In genomic region chr15:77694687-77695295, GRCm38 (mm10) we compare ENCODE assay signal across 10 mouse cellular contexts. TPM values are rescaled to one million over a fixed set of nuclear protein-coding genes. Genes with fewer than 3 reads are reported as not detected.
DNase-seq lines count a peak whose midpoint lies in the region; ATAC-seq and TF ChIP-seq lines count a peak whose summit lies in the region.
"Not testable (repeated sequence)": the region's sequence is repeated elsewhere in the genome, so short reads cannot be mapped to it uniquely, and the experiment has no call there.
"Had no signal": no experiment of that assay in that cellular context is flagged by ENCODE, and none has a peak within 500 bp of the region (broad histone marks: within the 10 kb centered on the region; RNA-seq: fewer than 3 reads in every experiment).

No protein-coding gene starts in this region.

- not testable (repeated sequence) for H3K27me3 ChIP-seq in heart, postnatal 0 days (ENCODE audit: control insufficient read depth, insufficient read depth, low read length); small intestine, adult 2 months (ENCODE audit: control insufficient read depth, insufficient read depth, low read length)

- H3K9ac ChIP-seq in heart, postnatal 0 days (replicated peaks; ENCODE audit: low read depth, low read length) = not testable (repeated sequence)

- not testable (repeated sequence) for H3K4me2 ChIP-seq in heart, postnatal 0 days (ENCODE audit: low read depth, low read length)

- not testable (repeated sequence) for TF ChIP-seq POLR2A in cortical plate, adult 2 months (IDR thresholded peaks at IDR 0.05; ENCODE audit: extremely low read depth, insufficient read depth, low read length); small intestine, adult 2 months (IDR thresholded peaks at IDR 0.05; ENCODE audit: low read depth, low read length)

- not testable (repeated sequence) for H3K4me3 ChIP-seq in cortical plate, adult 2 months (ENCODE audit: insufficient read depth, low read length); heart, postnatal 0 days (ENCODE audit: low read depth, low read length); small intestine, adult 2 months (ENCODE audit: low read depth, low read length)

- ATAC-seq in heart, postnatal 0 days (ENCODE audit: insufficient read depth, low read depth) = not testable (repeated sequence)

- not testable (repeated sequence) for H3K27ac ChIP-seq in cortical plate, adult 2 months (ENCODE audit: insufficient read depth, low read length); heart, postnatal 0 days (ENCODE audit: low read depth); small intestine, adult 2 months (ENCODE audit: insufficient read depth, low read depth, low read length)

- WGBS in heart, postnatal 0 days = 21% methylated on average over 11 of the region's 15 CpGs
- WGBS in small intestine, adult 2 months = 22% methylated on average over 12 of the region's 15 CpGs

- peak; percentile 56 to 61 for DNase-seq in CD8-positive naive resting alpha-beta T cell, adult 2 months (ENCODE audit: low read depth in 2 of 2, low spot score in 2 of 2)
- DNase-seq in adrenal gland, adult 2 months = peak; percentile 36
- not testable (repeated sequence) for DNase-seq in heart, postnatal 0 days (ENCODE audit: low spot score)
- DNase-seq in kidney, postnatal 25 days = peak; percentile 22 to 37
- DNase-seq in lung, postnatal 10 days = peak; percentile 21
- DNase-seq in urinary bladder, adult 2 months (ENCODE audit: low spot score) = peak; percentile 21

- not testable (repeated sequence) for H3K36me3 ChIP-seq in heart, postnatal 0 days (replicated peaks; ENCODE audit: control insufficient read depth, insufficient read depth, low read length); small intestine, adult 2 months (ENCODE audit: control insufficient read depth, insufficient read depth, low read length)

- H3K9me3 ChIP-seq in heart, postnatal 0 days (replicated peaks; ENCODE audit: control insufficient read depth, low read length) = not testable (repeated sequence)

- not testable (repeated sequence) for TF ChIP-seq EP300 in heart, postnatal 0 days (IDR thresholded peaks at IDR 0.05; ENCODE audit: low read depth)

- peak; percentile 39 for TF ChIP-seq CTCF in cortical plate, adult 2 months (IDR thresholded peaks at IDR 0.05; ENCODE audit: extremely low read depth, insufficient read depth, low read length)
- TF ChIP-seq CTCF in heart, postnatal 0 days (IDR thresholded peaks at IDR 0.05; ENCODE audit: low read depth) = peak; percentile 68
- TF ChIP-seq CTCF in small intestine, adult 2 months (IDR thresholded peaks at IDR 0.05; ENCODE audit: extremely low read depth, insufficient read length, insufficient replicate concordance, low read depth, low read length) = peak; percentile 57; the same call in 1 of the 2 replicates

- not testable (repeated sequence) for H3K4me1 ChIP-seq in cortical plate, adult 2 months (ENCODE audit: control insufficient read depth, insufficient read depth, low read length); heart, postnatal 0 days (ENCODE audit: control insufficient read depth, insufficient read depth); small intestine, adult 2 months (ENCODE audit: control insufficient read depth, insufficient read depth, insufficient read length, low read length)

RNA-seq across cellular contexts. Expression of gene Apol7e, which starts 3.9 kb away (rescaled TPM):
- total RNA-seq in adrenal gland, adult 2 months (2021) = under 1 TPM in 1 of 2 experiments, not detected in 1; 0.52 TPM
- 0.12 TPM in 1 of 2 replicates, not detected in the other for polyA plus RNA-seq in adrenal gland, adult 2 months (2012; rRNA removed)
- polyA plus RNA-seq in cortical plate, adult 2 months (2012; rRNA removed) = 0.17 TPM in 2 replicates
- total RNA-seq in heart, postnatal 0 days (2014; rRNA removed; ENCODE audit: low replicate concordance) = not detected in 2 replicates
- not detected in 2 replicates for polyA plus RNA-seq in heart, postnatal 0 days (2015; fragmentation: Nextera tagmentation; extraction: Ambion mirVana)
- polyA plus RNA-seq in small intestine, adult 2 months (2012; rRNA removed) = 1.9 and 3.6 TPM in 2 replicates
- polyA plus RNA-seq in urinary bladder, adult 2 months (2012; rRNA removed) = 0.41 and 0.66 TPM in 2 replicates

RNA-seq across cellular contexts. Expression of gene Apol9b, which starts 34.0 kb away (rescaled TPM):
- total RNA-seq in adrenal gland, adult 2 months (2021) = 1 to 10 TPM in 1 of 2 experiments, under 1 TPM in 1; 0.58 to 1.5 TPM
- 1.5 and 3.2 TPM in 2 replicates for polyA plus RNA-seq in adrenal gland, adult 2 months (2012; rRNA removed)
- polyA plus RNA-seq in cortical plate, adult 2 months (2012; rRNA removed) = 0.62 and 0.69 TPM in 2 replicates
- total RNA-seq in heart, postnatal 0 days (2014; rRNA removed; ENCODE audit: low replicate concordance) = 0.23 and 0.81 TPM in 2 replicates
- polyA plus RNA-seq in heart, postnatal 0 days (2015; fragmentation: Nextera tagmentation; extraction: Ambion mirVana) = 0.14 and 0.30 TPM in 2 replicates
- 5.7 and 102 TPM in 2 replicates for polyA plus RNA-seq in small intestine, adult 2 months (2012; rRNA removed)
- 4.6 and 5.5 TPM in 2 replicates for polyA plus RNA-seq in urinary bladder, adult 2 months (2012; rRNA removed)
- total RNA-seq: granulocyte monocyte progenitor cell, adult 5-6 weeks had no signal

RNA-seq across cellular contexts. Expression of gene Apol11b, which starts 51.7 kb away (rescaled TPM):
- total RNA-seq in adrenal gland, adult 2 months (2021) = under 1 TPM; 0.52 to 0.73 TPM
- polyA plus RNA-seq in adrenal gland, adult 2 months (2012; rRNA removed) = 0.04 TPM in 1 of 2 replicates, not detected in the other
- polyA plus RNA-seq in cortical plate, adult 2 months (2012; rRNA removed) = 0.06 TPM in 1 of 2 replicates, not detected in the other
- 0.50 TPM in 1 of 2 replicates, not detected in the other for total RNA-seq in heart, postnatal 0 days (2014; rRNA removed; ENCODE audit: low replicate concordance)
- 0.05 and 0.18 TPM in 2 replicates for polyA plus RNA-seq in heart, postnatal 0 days (2015; fragmentation: Nextera tagmentation; extraction: Ambion mirVana)
- 0.22 TPM in 1 of 2 replicates, not detected in the other for polyA plus RNA-seq in small intestine, adult 2 months (2012; rRNA removed)
- 0.06 and 0.10 TPM in 2 replicates for polyA plus RNA-seq in urinary bladder, adult 2 months (2012; rRNA removed)
- total RNA-seq: granulocyte monocyte progenitor cell, adult 5-6 weeks; left cerebral cortex, postnatal 14 days had no signal
